Mouse (Mus musculus) stomach, embryonic 14.5 days (tissue): Measurements from ENCODE around the gene Nsg1. TPM values are rescaled to one million over a fixed set of nuclear protein-coding genes. Genes with fewer than 3 reads are reported as not detected.

ENCODE experiments used
- ATAC-seq: fragments of 200-750 bp; cut with Nextera tagmentation; 2 replicates; pipeline ENCODE4 v1.8.0; 2017; ENCODE audit warnings: low read depth, moderate TSS enrichment; ENCODE audit not compliant: insufficient number of reproducible peaks, insufficient read depth, low FRiP score
- H3K27ac ChIP-seq: fragments of 300-500 bp; sonication (generic); 2 replicates; pipeline ENCODE4 v1.5.1; 2014; ENCODE audit warnings: mild to moderate bottlenecking, low read length, moderate library complexity, mixed read lengths
- H3K27me3 ChIP-seq: fragments of 300-500 bp; sonication (generic); 2 replicates; pipeline ENCODE4 v1.6.1; 2014; ENCODE audit warnings: low read length, control low read depth, mixed read lengths; ENCODE audit not compliant: control insufficient read depth, insufficient read depth
- H3K36me3 ChIP-seq: fragments of 300-500 bp; sonication (generic); 2 replicates; pipeline ENCODE4 v1.6.1; 2014; ENCODE audit warnings: mild to moderate bottlenecking, control low read depth, low read length, moderate library complexity, mixed read lengths; ENCODE audit not compliant: control insufficient read depth, insufficient read depth
- H3K4me1 ChIP-seq: fragments of 300-500 bp; sonication (generic); 2 replicates; pipeline ENCODE4 v1.6.1; 2014; ENCODE audit warnings: low read length, control low read depth, mixed read lengths; ENCODE audit not compliant: control insufficient read depth, insufficient read depth
- H3K4me2 ChIP-seq: fragments of 300-500 bp; sonication (generic); replicated peaks from 2 replicates; pipeline ENCODE4 v1.6.1; 2014; ENCODE audit warnings: low read depth, low read length, control low read depth
- H3K4me3 ChIP-seq: fragments of 300-500 bp; sonication (generic); 2 replicates; pipeline ENCODE4 v1.5.1; 2014; ENCODE audit warnings: low read depth, low read length, control low read depth
- H3K9ac ChIP-seq: fragments of 300-500 bp; sonication (generic); replicated peaks from 2 replicates; pipeline ENCODE4 v1.6.1; 2014; ENCODE audit warnings: low read depth, mild to moderate bottlenecking, control low read depth, low read length, moderate library complexity, mixed read lengths
- H3K9me3 ChIP-seq: fragments of 300-500 bp; sonication (generic); 2 replicates; pipeline ENCODE4 v1.6.1; 2016; ENCODE audit warnings: low read depth, low read length, control low read depth; ENCODE audit not compliant: control insufficient read depth
- WGBS: fragments of 180-500 bp; shearing (Covaris S2); extraction: QIAGEN DNeasy Blood & Tissue Kit; methylation state at CpG from one replicate; pipeline ENCODE4 v1.1.7; 2014; 5-methylcytosine and 5-hydroxymethylcytosine counted together
- polyA plus RNA-seq: library from polyadenylated mRNA; unstranded; fragments of >200 nt; fragmentation: Nextera tagmentation; extraction: Ambion mirVana; gene quantifications from 2 replicates; pipeline ENCODE4 v1.2.1, GENCODE M21; 2014

The Nsg1 gene
- polyA plus RNA-seq, 1 experiment from 2014 or later, result 22.2 TPM

DNA sequence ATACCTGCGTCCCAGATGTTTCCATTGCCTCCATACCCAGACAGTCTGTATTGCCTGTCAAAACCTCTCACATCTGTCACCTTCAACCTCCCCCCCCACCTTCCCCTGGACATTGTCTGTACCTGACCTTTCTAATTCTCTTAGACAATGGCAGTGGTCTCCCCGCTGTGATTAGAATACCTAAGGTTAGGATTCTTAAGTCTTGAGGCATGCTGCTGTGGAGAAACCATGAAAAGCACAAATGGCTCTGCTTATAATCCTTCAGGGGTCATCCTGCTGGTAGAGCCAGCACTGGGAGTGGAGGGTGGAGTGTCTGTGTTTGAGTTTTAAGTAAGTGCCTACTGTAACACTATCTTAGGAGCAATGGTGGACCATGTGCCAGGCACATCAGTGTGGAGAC lies 56.8 kb downstream of the Nsg1 start:
- no peak for ATAC-seq
- Histone ChIP-seq H3K4me3 (no peak overlapping the region), H3K9ac (no peak overlapping the region), H3K4me1 (no peaks in the 10 kb centered on the region), H3K9me3 (no peaks in the 10 kb centered on the region), H3K27me3 (no peaks in the 10 kb centered on the region), H3K4me2 (no peak overlapping the region), H3K36me3 (peaks cover 9% of the 10 kb centered on the region; the same call in 1 of the 2 replicates), H3K27ac (no peak overlapping the region)
- 90% methylated on average over 2 of the region's 2 CpGs for WGBS

DNA sequence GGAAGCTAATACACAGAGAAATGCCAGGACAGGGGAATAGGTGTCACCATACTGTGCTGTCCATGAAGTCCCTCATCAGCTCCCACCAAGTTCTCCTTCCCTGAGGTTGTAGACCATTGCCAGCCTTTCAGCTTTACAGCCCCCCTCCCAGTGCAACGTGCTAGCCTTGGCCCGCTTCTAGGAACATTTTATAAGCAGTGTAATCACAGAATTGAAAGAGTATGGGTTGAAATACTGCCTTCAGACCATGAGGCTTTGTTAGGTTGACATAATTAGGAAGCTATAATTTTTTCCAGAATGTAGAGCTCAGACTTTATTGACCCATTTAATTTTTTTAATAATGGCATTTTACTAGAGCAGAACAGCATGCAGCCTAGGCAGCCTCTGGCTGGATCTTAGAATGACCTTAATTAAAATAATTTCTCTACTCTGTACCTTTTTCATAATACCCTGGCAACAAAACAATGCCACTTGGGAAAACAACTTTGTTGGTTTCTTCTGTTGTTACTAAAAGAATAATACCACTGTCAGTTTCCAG lies 60.5 kb downstream of the Nsg1 start:
- H3K27ac ChIP-seq, result no peak overlapping the region
- no peaks in the 10 kb centered on the region for H3K27me3 ChIP-seq
- no peak overlapping the region for H3K9ac ChIP-seq
- no peak overlapping the region for H3K4me2 ChIP-seq
- no peak overlapping the region for H3K4me3 ChIP-seq
- H3K36me3 ChIP-seq, result no peaks in the 10 kb centered on the region
- ATAC-seq, result no peak
- no peaks in the 10 kb centered on the region for H3K4me1 ChIP-seq
- no peaks in the 10 kb centered on the region for H3K9me3 ChIP-seq
- 94% methylated on average over 2 of the region's 2 CpGs for WGBS

DNA sequence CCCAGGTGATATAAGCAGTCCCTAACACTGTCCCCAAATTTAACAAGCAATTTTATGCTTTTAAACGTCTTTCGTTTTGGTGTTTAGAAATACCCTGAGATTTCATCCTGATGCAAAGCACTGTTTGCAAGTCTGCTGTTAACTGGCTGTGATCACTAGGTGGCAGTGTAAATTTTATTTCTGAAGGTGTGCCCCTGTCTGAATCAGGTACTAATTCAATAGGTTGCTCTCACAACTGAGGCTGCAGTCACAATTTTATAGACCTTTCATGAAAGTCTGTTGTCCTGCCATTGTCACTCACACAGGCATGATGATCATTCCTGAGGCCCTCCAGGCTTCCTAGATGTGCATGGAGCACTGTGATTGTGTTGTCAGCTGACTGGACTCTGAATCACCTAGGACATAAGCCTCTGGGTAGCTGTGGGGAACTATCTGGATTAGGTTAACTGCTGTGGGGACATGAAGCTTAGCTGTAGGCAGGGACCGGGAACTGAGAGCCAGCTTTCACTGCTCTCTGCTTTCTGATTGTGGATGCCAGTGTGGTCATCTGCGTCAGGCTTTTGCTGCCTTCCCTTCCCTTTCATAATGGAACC lies 62.1 kb downstream of the Nsg1 start:
- Histone ChIP-seq H3K9me3 (no peaks in the 10 kb centered on the region), H3K4me3 (no peak overlapping the region), H3K27ac (no peak overlapping the region), H3K9ac (no peak overlapping the region), H3K4me1 (no peaks in the 10 kb centered on the region), H3K36me3 (no peaks in the 10 kb centered on the region), H3K4me2 (no peak overlapping the region), H3K27me3 (no peaks in the 10 kb centered on the region)
- no peak for ATAC-seq
- 73% methylated on average over 4 of the region's 4 CpGs for WGBS

DNA sequence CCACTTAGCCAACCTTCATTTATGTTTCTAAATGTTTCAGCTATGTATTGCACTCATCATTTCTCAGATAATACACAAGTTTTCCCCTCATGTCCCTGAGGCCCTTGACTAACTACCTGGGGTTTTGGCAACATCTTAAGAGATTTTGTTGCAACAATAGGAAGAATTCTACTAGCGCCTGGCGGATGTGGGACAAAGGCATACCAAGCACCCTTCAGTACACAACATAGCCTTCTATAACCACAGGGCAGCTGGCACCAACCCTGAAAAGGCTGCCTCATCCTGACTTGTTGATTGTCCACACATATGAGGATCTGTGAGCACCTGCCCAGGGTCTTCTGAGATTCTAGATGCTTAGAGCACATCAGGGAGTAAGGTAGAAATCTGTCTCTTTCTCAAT lies 65.4 kb downstream of the Nsg1 start:
- ATAC-seq, result no peak
- no peak overlapping the region for H3K27ac ChIP-seq
- no peaks in the 10 kb centered on the region for H3K36me3 ChIP-seq
- no peak overlapping the region for H3K4me2 ChIP-seq
- WGBS, result 91% methylated on average over 2 of the region's 2 CpGs
- H3K4me1 ChIP-seq, result no peaks in the 10 kb centered on the region
- no peaks in the 10 kb centered on the region for H3K9me3 ChIP-seq
- H3K27me3 ChIP-seq, result no peaks in the 10 kb centered on the region
- no peak overlapping the region for H3K4me3 ChIP-seq
- H3K9ac ChIP-seq, result no peak overlapping the region

DNA sequence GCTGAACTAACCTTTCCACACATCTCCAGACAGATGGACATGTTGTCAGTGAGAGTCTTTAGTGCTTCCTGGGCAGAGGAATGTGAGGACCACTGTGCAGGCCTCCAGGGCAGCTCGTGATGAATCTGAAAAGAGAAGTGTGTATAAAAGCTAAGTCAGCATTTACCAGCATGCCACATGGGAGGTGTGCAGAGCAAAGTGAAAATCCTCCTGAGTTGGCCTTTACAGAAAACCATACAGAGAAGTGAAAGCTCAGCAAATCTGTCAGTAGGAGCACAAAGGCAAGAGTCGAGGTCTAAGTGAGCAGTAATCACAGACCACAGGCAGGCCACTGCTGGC lies 67.8 kb downstream of the Nsg1 start:
- Histone ChIP-seq H3K27me3 (no peaks in the 10 kb centered on the region), H3K27ac (no peak overlapping the region), H3K4me3 (no peak overlapping the region), H3K4me1 (no peaks in the 10 kb centered on the region), H3K4me2 (no peak overlapping the region), H3K9me3 (no peaks in the 10 kb centered on the region), H3K9ac (no peak overlapping the region), H3K36me3 (no peaks in the 10 kb centered on the region)
- ATAC-seq, result no peak
- WGBS, result 69% methylated on average over 2 of the region's 2 CpGs

DNA sequence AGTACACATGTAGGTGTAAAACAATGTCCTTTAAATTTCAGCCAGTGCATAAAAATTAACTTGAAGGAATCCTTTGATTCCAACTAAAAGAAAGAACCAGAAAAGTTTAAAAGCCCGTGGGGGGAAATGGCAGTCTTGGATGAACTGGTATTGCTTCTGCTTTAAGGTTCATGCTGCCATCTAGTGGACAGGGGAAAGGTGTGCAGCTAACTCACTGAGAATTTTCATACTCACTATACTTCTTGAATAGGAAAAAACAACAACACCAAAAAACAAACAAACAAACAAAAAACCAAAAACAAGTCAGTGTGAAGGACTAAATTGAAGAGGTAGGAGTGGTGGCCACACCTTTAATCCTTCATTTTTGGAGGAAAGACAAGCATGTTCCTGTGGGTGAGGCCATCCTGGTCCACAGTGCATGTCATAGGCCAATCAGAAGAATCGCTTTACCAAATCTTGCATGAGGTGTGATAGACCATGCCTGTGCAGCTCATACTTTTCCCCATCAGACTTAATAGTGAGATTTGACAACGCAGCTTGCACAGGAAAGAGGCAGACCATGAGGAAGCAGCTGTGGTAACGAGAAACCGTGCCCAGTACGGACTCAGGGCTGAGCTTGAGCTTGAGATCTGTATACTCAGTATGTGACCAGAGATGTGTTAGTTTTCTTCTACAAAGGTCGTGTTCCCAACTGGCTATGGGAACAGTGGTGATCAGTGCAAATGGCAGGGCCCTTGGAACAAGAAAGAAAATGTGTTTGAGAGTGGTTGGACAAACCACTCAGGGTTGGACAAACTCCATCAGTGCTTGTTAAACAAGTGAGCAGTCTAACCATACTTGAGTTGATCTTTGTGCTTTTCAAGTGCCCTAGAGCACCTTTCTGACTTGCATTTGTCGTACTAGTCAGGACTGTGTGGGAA lies 68.4 kb downstream of the Nsg1 start:
- Histone ChIP-seq H3K9ac (no peak overlapping the region), H3K4me2 (no peak overlapping the region), H3K27ac (no peak overlapping the region), H3K9me3 (no peaks in the 10 kb centered on the region), H3K4me1 (no peaks in the 10 kb centered on the region), H3K4me3 (no peak overlapping the region), H3K36me3 (no peaks in the 10 kb centered on the region), H3K27me3 (no peaks in the 10 kb centered on the region)
- ATAC-seq, result no peak
- 79% methylated on average over 8 of the region's 8 CpGs for whole genome bisulfite sequencing

DNA sequence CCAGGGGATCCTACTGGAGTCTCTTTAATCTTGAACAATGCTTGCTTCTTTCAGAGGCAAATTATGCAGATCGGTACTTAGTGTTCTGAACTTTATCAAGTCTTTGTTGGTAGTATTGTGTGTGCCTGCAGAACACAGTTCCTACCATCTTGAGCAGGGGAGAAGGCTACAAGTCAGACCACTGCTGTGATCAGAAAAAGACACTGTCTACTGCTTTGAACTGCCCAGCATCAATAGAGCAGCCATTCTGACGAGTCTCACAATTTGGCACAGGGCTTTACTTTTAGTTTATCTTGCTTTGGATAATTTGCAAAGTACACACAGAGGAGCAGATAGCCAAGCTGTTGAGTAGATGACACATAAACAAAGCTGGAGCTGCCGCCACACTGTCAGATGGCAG lies 69.1 kb downstream of the Nsg1 start:
- Histone ChIP-seq H3K9ac (no peak overlapping the region), H3K9me3 (no peaks in the 10 kb centered on the region), H3K27me3 (no peaks in the 10 kb centered on the region), H3K36me3 (no peaks in the 10 kb centered on the region), H3K27ac (no peak overlapping the region), H3K4me3 (no peak overlapping the region), H3K4me1 (0 out of 2 replicates have a peak, but pooled peaks cover 2% of the 10 kb centered on the region), H3K4me2 (no peak overlapping the region)
- WGBS, result 68% methylated on average over 3 of the region's 3 CpGs
- no peak for ATAC-seq

DNA sequence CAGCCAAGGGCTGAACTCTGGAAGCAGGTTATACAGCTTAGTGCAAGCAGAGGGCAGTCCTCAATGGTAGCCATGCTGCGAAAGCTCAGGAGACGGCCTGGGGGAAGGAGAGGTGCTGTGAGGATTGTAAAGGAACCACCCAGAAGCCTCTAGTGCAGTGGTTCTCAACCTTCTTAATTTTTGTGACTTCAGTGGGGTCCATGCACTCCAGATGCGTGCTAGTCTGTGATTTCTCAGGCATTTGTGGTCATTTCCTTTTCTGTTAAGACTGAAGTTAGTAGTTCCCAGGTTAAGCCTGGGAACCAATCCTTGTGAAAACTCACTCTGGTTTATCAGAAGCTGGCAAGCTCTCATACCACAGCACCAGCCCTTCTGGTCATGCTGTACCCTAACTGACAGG lies 69.6 kb downstream of the Nsg1 start:
- ATAC-seq, result no peak
- Histone ChIP-seq H3K9ac (no peak overlapping the region), H3K4me1 (0 out of 2 replicates have a peak, but pooled peaks cover 4% of the 10 kb centered on the region), H3K4me3 (no peak overlapping the region), H3K9me3 (no peaks in the 10 kb centered on the region), H3K36me3 (no peaks in the 10 kb centered on the region), H3K27me3 (no peaks in the 10 kb centered on the region), H3K27ac (no peak overlapping the region), H3K4me2 (no peak overlapping the region)
- 85% methylated on average over 3 of the region's 3 CpGs for WGBS
